Mouse (Mus musculus) CD4-positive helper T cell, adult 2 months (primary cell): ENCODE results near the gene Fbxl19.

Experiments
- DNase-seq: peaks from one replicate; pipeline ENCODE4 v3.0.0-alpha.2; 2012; ENCODE audit warnings: low read depth, missing footprints, low spot score

Fbxl19 gene

DNA sequence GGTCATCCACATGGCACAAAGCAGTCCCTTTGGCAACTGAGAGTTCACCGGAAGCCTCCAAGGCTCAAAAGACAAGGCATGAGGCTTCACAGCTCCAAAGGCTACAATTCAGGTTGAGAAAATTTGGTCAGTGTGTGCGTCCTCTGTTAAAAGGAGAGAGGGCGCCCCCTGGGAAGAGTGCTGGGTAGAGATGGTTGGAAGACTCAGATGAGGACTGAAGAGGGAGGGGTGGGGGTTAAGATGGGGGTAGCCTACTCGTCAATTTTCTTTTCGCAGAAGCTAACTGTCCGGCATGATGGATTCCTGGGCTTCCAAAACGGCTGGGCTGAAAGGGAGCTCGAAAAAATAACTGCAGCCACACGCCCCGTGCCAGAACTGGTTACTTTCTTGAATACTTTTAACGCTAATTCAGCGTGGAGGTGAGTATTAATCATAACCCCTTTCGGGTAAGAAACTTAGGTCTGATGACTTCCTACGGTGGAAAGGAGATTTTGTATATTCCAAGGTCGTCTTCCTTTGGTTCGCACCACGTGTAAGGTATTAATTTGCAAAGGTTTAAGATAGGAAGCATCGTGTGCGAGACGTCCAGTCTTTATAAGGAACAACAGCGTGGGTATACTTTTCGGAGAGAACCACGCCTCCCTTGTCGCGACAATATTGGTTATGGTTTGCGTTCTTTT, at the start of gene Fbxl19:
Gene Fbxl19, plus strand, starts transcription at position 178 of the 680 bp plus-strand sequence.
- DNase-seq = peak; percentile 61

DNA sequence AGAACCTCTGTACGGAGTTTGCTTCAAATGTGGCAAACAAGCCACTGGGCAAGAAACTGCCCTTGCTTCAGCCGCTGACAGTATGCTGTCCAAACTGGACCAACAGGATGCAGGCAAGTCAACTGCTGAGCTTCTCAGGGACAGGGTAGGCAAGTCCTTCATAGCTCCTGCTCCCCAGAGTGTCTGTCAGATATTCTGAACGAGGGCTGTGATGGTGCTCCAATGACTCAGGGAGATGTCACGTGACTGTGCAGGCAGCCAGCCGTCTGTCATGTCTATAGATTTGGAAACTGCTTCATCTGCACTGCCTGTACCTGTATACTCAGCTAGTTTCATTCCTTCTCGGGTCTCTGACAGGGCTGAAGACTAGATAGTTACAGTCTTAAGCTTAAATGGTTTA, 45.4 kb upstream of the Fbxl19 start:
- DNase-seq = no peak

GRCm38 (mm10) chr7:127700712-127701331, 43.5 kb upstream of the Fbxl19 start:
- no peak for DNase-seq

DNA sequence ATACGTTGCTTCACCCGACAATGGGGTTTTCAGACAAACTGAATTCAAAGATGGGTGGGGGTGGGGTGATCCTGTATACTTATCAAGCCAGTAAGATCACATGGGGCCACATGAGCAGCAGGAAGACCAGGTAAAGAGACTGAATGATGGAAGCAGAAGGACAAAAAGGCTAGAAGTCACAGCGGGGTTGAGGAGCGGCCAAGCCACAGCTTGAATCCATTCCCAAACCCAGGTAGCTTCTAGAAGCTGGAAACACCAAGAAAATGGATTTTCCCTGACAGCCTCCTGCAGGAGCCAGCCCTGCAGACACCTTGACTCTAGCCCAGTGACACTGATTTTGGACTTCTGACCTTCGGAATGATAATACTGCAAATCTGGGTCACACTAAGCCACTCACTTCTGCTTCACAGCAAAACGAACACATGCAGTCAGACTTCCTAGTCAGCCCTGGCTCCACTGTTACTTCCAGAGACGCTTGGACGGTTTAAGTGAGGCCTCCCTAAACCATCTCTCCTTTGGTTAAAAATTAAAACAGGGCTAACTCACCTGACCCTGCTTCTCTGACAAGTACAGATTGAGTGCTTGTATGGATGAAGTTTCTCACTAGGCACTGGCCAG, 40.7 kb upstream of the Fbxl19 start:
- no peak for DNase-seq

DNA sequence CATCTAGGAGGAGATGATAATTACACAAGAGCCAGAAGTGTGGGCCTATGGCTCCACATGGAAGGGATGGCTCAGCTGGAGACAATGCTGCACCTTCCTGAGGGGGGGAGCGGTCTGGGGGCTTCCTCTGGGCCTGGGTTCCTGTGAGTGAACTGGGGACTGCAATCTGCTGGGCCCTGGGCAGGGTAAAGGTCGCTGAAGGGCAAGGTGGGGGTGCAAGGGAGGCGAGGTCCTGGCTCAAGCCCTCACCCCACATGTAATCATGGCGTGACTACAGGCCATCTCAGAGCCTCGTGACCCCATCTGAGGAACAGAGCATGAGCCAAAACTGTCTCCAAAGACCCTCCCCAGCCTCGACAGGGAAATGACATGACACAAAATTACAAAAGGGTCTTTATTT, 39.7 kb upstream of the Fbxl19 start:
- no peak for DNase-seq

GRCm38 (mm10) chr7:127705706-127706105, 38.6 kb upstream of the Fbxl19 start:
- no peak for DNase-seq

- DNase-seq = no peak
Observed at GRCm38 (mm10) chr7:127707045-127707956, 37.0 kb upstream of the Fbxl19 start.

DNA sequence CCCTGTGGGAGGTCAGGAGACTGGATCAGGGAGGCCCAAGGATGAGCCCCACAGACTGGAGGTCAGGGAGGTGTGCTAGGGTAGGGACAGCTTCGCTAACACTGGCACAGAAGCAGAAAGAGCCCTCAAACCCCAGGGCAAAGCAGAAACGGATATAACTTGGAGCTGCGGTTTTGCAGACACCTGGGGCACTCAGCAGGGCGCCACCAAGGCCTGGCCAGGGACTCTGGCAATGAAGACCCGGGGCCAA, 36.5 kb upstream of the Fbxl19 start:
- peak; percentile 75 for DNase-seq

DNA sequence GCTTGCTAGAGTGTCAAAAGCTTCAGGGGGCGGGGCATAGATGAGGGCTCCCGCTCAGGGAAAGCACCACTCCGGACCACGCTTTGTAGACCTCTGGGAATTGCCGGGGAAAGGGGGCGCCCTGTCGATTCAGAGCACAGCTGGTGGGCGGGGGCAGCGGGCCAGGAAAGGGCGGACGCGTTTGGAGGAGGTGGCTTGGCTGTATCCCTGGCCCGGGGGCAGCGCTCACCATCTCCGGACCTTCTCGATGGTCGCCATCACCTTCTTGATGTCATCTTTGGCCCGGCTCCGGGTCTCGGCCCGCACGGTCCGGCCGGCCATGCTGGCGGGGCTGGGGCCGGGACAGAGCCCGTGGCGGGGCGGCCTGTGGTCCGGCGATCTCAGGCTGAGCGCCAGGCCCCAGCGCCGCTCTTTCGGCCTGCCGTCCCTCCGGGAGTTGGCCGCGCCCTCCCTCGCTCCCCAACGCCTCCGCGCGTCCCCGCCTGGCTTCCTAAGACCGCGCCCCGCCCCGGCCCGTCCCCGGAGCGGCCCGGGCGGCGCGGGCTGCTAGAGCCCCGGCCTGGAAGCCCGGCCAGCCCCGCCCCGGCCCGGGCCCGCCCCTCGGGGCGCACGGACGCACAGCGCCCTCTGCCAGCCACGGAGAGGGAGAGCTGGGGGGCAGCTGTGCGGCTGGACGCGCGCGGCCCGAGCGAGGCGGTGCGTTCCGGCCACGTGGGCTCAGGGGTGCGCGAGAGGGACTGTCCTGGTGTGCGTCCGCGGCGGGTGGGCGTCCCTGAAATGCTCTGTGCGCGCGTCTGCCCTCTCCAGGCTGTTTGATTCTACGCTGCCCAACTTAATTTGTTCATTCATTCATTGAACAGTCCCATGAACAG, 35.9 kb upstream of the Fbxl19 start, which contains the start of gene Bcl7c:
Gene Bcl7c, minus strand, starts transcription at position 727 of the 872 bp plus-strand sequence.
- DNase-seq = peak; percentile 84

DNA sequence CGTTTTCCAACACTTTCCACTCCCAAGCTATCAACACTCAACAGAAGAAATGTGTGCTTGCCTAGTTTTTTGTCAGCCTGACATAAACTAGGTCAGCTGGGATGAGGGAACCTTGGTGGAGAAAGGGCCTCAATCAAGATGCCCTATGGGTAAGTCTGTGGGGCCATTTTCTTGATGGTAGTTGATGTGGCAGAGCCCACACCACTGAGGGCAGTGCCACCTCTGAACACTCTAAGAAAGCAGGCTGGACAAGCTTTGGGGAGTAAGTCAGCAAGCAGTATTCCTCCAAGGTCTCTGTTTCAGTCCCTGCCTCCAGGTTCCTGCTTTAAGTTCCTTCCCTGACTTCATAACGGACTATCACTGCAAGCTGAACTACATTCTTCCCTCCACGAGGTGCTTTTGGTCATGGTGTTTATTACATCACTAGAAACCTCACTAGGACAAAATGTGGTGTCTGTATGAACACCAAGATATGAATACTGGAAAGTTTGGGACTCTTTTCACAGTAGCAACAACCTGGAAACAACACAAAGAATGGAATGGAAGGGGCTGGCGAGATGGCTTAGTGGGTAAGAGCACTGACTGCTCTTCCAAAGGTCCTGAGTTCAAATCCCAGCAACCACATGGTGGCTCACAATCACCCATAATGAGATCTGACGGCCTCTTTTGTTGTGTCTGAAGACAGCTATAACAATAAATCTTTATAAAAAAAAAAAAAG, 34.9 kb upstream of the Fbxl19 start:
- peak; percentile 7 for DNase-seq

DNA sequence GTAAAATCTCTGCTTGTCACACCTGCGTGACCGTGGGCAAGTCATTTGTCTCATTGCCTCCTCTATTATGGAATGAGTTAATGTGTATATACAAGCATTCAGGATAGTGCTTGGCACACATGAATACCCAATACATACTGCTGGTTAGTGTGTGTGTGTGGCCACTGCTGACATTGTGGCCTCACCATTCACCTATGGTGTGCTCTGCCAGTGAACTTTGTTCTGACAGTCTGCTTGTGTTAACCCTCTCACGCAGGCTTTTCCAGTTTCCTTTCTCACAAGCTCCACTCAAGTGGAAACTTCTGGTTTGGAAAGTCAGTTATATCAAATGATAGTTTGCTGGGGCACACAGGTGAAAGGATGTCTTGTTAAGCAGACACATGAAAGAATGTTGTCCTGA, 33.3 kb upstream of the Fbxl19 start:
- DNase-seq = no peak

GRCm38 (mm10) chr7:127711456-127711855, 32.9 kb upstream of the Fbxl19 start:
- DNase-seq = no peak

DNA sequence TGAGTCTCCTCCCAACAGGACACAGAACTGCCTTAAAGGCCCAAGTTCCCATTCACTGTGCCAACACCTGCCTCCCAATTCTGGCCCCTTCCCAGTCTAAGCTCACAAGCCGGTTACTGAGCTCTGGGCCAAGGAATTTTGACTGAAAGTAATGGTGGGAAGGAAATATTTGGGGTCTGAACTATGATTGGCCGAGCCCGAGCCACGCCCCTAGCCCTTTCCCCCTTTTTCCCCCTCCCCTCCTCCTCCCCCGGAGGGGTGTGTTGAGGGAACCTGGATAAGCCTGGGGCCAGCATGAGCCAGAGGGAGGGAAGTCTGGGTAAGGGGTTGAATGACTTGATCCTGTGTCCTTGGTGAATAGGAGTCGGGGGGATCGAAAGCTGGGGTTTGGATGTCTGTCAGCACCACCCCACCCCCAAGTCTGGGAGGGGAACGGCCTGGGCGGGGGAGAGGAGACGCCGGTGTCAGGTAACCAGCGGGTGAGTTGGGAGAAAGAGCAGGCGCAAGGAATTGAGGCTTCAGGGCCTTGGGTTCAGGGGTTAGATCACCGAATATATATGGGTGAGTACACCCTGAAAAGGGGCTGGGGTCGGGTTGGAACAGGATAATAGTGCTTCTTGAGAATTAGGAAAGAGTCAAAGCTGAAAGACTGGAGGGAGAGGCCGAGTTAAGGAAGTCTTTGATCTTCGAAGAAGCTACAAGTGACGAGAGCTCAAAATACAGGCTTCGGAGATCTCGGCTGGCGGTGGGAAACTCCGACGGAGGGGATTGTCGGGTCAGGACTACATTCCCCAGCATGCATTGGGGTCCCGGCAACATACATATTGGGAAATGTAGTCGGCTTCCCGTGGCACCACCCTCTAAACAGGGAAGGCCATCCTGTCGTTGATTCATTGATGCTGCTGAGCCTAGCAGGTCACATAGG, 31.6 kb upstream of the Fbxl19 start, which contains the start of gene Ctf1:
Gene Ctf1, plus strand, starts transcription at position 276 of the 925 bp plus-strand sequence.
- DNase-seq = peak; percentile 58

DNA sequence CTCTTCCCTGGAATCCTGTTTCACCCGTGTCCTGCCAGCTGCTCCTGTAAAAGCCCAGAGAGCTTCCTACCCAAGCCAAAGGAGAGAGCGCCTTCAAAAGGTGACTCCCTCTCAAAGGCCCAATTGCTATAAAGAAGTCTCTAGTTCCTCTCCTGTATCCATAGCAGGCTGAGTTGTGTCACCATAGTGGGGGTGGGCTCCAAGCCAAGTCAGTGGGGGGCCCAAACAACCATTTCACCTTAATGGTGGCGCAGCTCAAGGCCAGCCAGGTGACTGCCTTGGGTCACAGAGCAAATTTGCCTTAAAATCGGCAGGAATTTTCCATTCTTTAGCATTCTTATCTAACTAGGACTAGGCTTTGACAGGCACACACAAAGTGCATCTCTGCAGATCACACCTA, 29.5 kb upstream of the Fbxl19 start:
- DNase-seq = no peak

DNA sequence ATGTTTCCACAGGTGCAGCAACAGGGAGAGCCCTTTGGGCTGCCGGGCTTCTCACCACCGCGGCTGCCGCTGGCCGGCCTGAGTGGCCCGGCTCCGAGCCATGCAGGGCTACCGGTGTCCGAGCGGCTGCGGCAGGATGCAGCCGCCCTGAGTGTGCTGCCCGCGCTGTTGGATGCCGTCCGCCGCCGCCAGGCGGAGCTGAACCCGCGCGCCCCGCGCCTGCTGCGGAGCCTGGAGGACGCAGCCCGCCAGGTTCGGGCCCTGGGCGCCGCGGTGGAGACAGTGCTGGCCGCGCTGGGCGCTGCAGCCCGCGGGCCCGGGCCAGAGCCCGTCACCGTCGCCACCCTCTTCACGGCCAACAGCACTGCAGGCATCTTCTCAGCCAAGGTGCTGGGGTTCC, 27.4 kb upstream of the Fbxl19 start:
- peak; percentile 49 for DNase-seq

- DNase-seq = no peak
Observed at GRCm38 (mm10) chr7:127718339-127718738, 26.0 kb upstream of the Fbxl19 start.

- no peak for DNase-seq
Observed at GRCm38 (mm10) chr7:127719258-127719657, 25.1 kb upstream of the Fbxl19 start.

DNA sequence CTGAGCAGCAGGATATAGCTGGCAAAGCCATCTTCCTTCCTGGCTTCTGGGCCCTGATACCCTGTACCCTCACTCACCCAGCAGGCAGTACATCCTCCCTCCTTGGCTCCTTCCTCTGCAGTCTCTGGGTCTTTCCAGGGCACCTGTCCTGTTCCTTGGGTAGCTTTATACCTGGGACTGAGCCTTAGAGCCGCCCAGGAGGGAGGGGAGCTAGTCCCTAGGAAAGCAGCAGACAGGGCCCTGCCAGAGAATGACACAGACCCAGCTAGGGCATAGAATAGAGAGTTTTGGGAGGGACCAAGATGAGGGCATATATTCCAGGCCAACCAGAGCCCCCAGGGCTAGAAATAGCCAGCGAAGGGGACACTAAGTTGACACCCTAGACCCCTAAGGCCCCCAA, 18.9 kb upstream of the Fbxl19 start:
- DNase-seq = no peak

GRCm38 (mm10) chr7:127725924-127726323, 18.4 kb upstream of the Fbxl19 start:
- no peak for DNase-seq
